Mouse (Mus musculus) ovary, adult 10 weeks (tissue): ENCODE results near the gene Arfgap2. TPM values are rescaled to one million over a fixed set of nuclear protein-coding genes. Genes with fewer than 3 reads are reported as not detected.

Experiments
- polyA plus RNA-seq: library from polyadenylated mRNA; stranded (reverse); fragments of 350-450 nt; fragmentation: Illumina TruSeq; extraction: RNeasy Lipid Tissue Mini Kit (QIAGEN cat#74804); gene quantifications from one replicate; pipeline ENCODE4 v1.2.3, GENCODE M21; 2014

Gene Arfgap2
- 19.5 TPM for polyA plus RNA-seq

GRCm38 (mm10) chr2:91264711-91265681 is at the start of gene Arfgap2:
Arfgap2 (plus strand) TSS chr2:91264974.

GRCm38 (mm10) chr2:91236601-91237510 is 27.9 kb upstream of the Arfgap2 start, which contains the start of gene Ddb2:
Ddb2 (minus strand) TSS chr2:91236982.

GRCm38 (mm10) chr2:91255661-91256150 is 9.1 kb upstream of the Arfgap2 start, which contains the start of gene Pacsin3:
Pacsin3 (plus strand) TSS chr2:91255954.

Other genes with a start within 250 kb of the Arfgap2 start
- gene Rapsn, start 229.4 kb upstream of the Arfgap2 start, polyA plus RNA-seq = not detected
- gene Psmc3, start 211.0 kb upstream of the Arfgap2 start, polyA plus RNA-seq = 177 TPM
- gene Slc39a13, start 194.6 kb upstream of the Arfgap2 start, polyA plus RNA-seq = 2.9 TPM
- gene Spi1, start 182.6 kb upstream of the Arfgap2 start, polyA plus RNA-seq = 2.4 TPM
- gene Mybpc3, start 146.8 kb upstream of the Arfgap2 start, polyA plus RNA-seq = 0.63 TPM
- gene Madd, start 81.1 kb upstream of the Arfgap2 start, polyA plus RNA-seq = 2.8 TPM
- not detected for gene Nr1h3, start 62.1 kb upstream of the Arfgap2 start, polyA plus RNA-seq
- gene Acp2, start 62.1 kb upstream of the Arfgap2 start, polyA plus RNA-seq = 56.3 TPM
- 10.2 TPM for gene Ddb2, start 28.0 kb upstream of the Arfgap2 start, polyA plus RNA-seq
- 0.97 TPM for gene Pacsin3, start 9.0 kb upstream of the Arfgap2 start, polyA plus RNA-seq
- gene 1110051M20Rik, start 179.7 kb downstream of the Arfgap2 start, polyA plus RNA-seq = 14.4 TPM
- 3.2 TPM for gene Lrp4, start 192.5 kb downstream of the Arfgap2 start, polyA plus RNA-seq